Mouse (Mus musculus) forebrain, embryonic 12.5 days (tissue): ENCODE data around the gene Gm11992. TPM values are rescaled to one million over a fixed set of nuclear protein-coding genes. Genes with fewer than 3 reads are reported as not detected.

Source experiments
- ATAC-seq: fragments of 200-750 bp; cut with Nextera tagmentation; 2 replicates; pipeline ENCODE4 v1.8.0; 2017; ENCODE audit warnings: moderate TSS enrichment; ENCODE audit not compliant: low FRiP score
- H3K27ac ChIP-seq: fragments of 300-500 bp; sonication (generic); 2 replicates; pipeline ENCODE4 v1.5.1; 2016; ENCODE audit warnings: mild to moderate bottlenecking
- H3K27me3 ChIP-seq: fragments of 300-500 bp; sonication (generic); 2 replicates; pipeline ENCODE4 v1.6.1; 2016; ENCODE audit warnings: mild to moderate bottlenecking
- H3K36me3 ChIP-seq: fragments of 300-500 bp; sonication (generic); replicated peaks from 2 replicates; pipeline ENCODE4 v1.6.1; 2016; ENCODE audit warnings: mild to moderate bottlenecking
- H3K4me1 ChIP-seq: fragments of 300-500 bp; sonication (generic); 2 replicates; pipeline ENCODE4 v1.6.1; 2016
- H3K4me2 ChIP-seq: fragments of 300-500 bp; sonication (generic); 2 replicates; pipeline ENCODE4 v1.6.1; 2016; ENCODE audit warnings: mild to moderate bottlenecking, moderate library complexity
- H3K4me3 ChIP-seq: fragments of 300-500 bp; sonication (generic); replicated peaks from 2 replicates; pipeline ENCODE4 v1.5.1; 2016; ENCODE audit warnings: mild to moderate bottlenecking
- H3K9ac ChIP-seq: fragments of 300-500 bp; sonication (generic); 2 replicates; pipeline ENCODE4 v1.6.1; 2016; ENCODE audit warnings: mild to moderate bottlenecking
- H3K9me3 ChIP-seq: fragments of 300-500 bp; sonication (generic); 2 replicates; pipeline ENCODE4 v1.6.1; 2016
- WGBS: fragments of 180-500 bp; shearing (Covaris S2); methylation state at CpG from one replicate; pipeline ENCODE4 v1.1.7; 2016; 5-methylcytosine and 5-hydroxymethylcytosine counted together
- polyA plus RNA-seq: library from polyadenylated mRNA; unstranded; fragments of >200 nt; fragmentation: Nextera tagmentation; extraction: Ambion mirVana; gene quantifications from 2 replicates; pipeline ENCODE4 v1.2.1, GENCODE M21; 2016

Gene Gm11992
- polyA plus RNA-seq: 0.68 TPM in 2 replicates

- Histone ChIP-seq H3K4me2 (peak within 1 kb of the TSS; percentile 93), H3K9ac (peak within 1 kb of the TSS; percentile 42; the same call in 1 of the 2 replicates), H3K4me1 (peaks cover 6% of the 10 kb centered on the region), H3K4me3 (peak within 1 kb of the TSS; percentile 43), H3K27me3 (peaks cover 19% of the 10 kb centered on the region), H3K36me3 (no peaks in the 10 kb centered on the region), H3K9me3 (no peaks in the 10 kb centered on the region), H3K27ac (no peak within 1 kb of the TSS)
- 4% methylated on average over 21 of the region's 21 CpGs for WGBS
- ATAC-seq: peak; percentile 100
Observed at GRCm38 (mm10) chr11:9048011-9048702, at the start of gene Gm11992. Gene Gm11992, plus strand, starts transcription at chr11:9048594.

GRCm38 (mm10) chr11:9008761-9009160 is 39.6 kb upstream of the Gm11992 start:
- no peak for ATAC-seq
- no peak overlapping the region for H3K4me3 ChIP-seq
- H3K36me3 ChIP-seq: peaks cover 32% of the 10 kb centered on the region
- no peak overlapping the region for H3K9ac ChIP-seq
- H3K4me2 ChIP-seq: no peak overlapping the region
- WGBS: 96% methylated on average over 5 of the region's 5 CpGs
- no peak overlapping the region for H3K27ac ChIP-seq
- H3K4me1 ChIP-seq: peaks cover 17% of the 10 kb centered on the region
- H3K9me3 ChIP-seq: no peaks in the 10 kb centered on the region
- no peaks in the 10 kb centered on the region for H3K27me3 ChIP-seq

GRCm38 (mm10) chr11:9010416-9010815 is 38.0 kb upstream of the Gm11992 start:
- 0% methylated on average over 7 of the region's 7 CpGs for WGBS
- H3K9me3 ChIP-seq: no peaks in the 10 kb centered on the region

GRCm38 (mm10) chr11:9010853-9011339 is 37.5 kb upstream of the Gm11992 start, which contains the start of gene Hus1:
Gene Hus1, minus strand, starts transcription at chr11:9011191.
- H3K27me3 ChIP-seq: no peaks in the 10 kb centered on the region
- peak within 1 kb of the TSS; percentile 87 for H3K27ac ChIP-seq
- peak; percentile 95 for ATAC-seq
- under 1% methylated on average over 43 of the region's 43 CpGs for WGBS
- peaks cover 12% of the 10 kb centered on the region; the same call in 1 of the 2 replicates for H3K36me3 ChIP-seq
- no peaks in the 10 kb centered on the region for H3K9me3 ChIP-seq
- peak within 1 kb of the TSS; percentile 75 for H3K4me2 ChIP-seq
- H3K9ac ChIP-seq: peak within 1 kb of the TSS; percentile 80
- H3K4me3 ChIP-seq: peak within 1 kb of the TSS; percentile 68
- H3K4me1 ChIP-seq: peaks cover 17% of the 10 kb centered on the region

More at GRCm38 (mm10) chr11:9010416-9010815, 38.0 kb upstream of the Gm11992 start:
- H3K27me3 ChIP-seq: no peaks in the 10 kb centered on the region
- peak overlapping the region; percentile 87 for H3K27ac ChIP-seq
- peak; percentile 65 for ATAC-seq
- peak overlapping the region; percentile 80 for H3K9ac ChIP-seq
- peaks cover 17% of the 10 kb centered on the region for H3K4me1 ChIP-seq
- H3K36me3 ChIP-seq: peaks cover 15% of the 10 kb centered on the region
- peak overlapping the region; percentile 75 for H3K4me2 ChIP-seq
- H3K4me3 ChIP-seq: peak overlapping the region; percentile 68

GRCm38 (mm10) chr11:9011348-9011747 is 37.0 kb upstream of the Gm11992 start:
- peaks cover 17% of the 10 kb centered on the region for H3K4me1 ChIP-seq
- H3K36me3 ChIP-seq: peaks cover 9% of the 10 kb centered on the region; the same call in 1 of the 2 replicates
- peak overlapping the region; percentile 87; the same call in 1 of the 2 replicates for H3K27ac ChIP-seq
- 0% methylated on average over 3 of the region's 3 CpGs for WGBS
- H3K4me3 ChIP-seq: peak overlapping the region; percentile 68
- ATAC-seq: peak; percentile 57
- H3K9me3 ChIP-seq: no peaks in the 10 kb centered on the region
- peak overlapping the region; percentile 75 for H3K4me2 ChIP-seq
- peak overlapping the region; percentile 80 for H3K9ac ChIP-seq
- H3K27me3 ChIP-seq: no peaks in the 10 kb centered on the region

- WGBS: 87% methylated on average over 3 of the region's 3 CpGs
- no peak overlapping the region for H3K27ac ChIP-seq
Observed at GRCm38 (mm10) chr11:9014740-9015139, 33.7 kb upstream of the Gm11992 start.

GRCm38 (mm10) chr11:9018491-9019267 is 29.7 kb upstream of the Gm11992 start:
- no peak for ATAC-seq
- 82% methylated on average over 6 of the region's 6 CpGs for WGBS
- no peak overlapping the region for H3K4me3 ChIP-seq
- no peak overlapping the region for H3K9ac ChIP-seq
- no peaks in the 10 kb centered on the region for H3K9me3 ChIP-seq
- H3K4me1 ChIP-seq: no peaks in the 10 kb centered on the region
- H3K27me3 ChIP-seq: no peaks in the 10 kb centered on the region
- no peaks in the 10 kb centered on the region for H3K36me3 ChIP-seq
- H3K27ac ChIP-seq: no peak overlapping the region
- no peak overlapping the region for H3K4me2 ChIP-seq

More at GRCm38 (mm10) chr11:9014740-9015139, 33.7 kb upstream of the Gm11992 start:
- Histone ChIP-seq H3K4me2 (no peak overlapping the region), H3K36me3 (no peaks in the 10 kb centered on the region), H3K9ac (no peak overlapping the region), H3K27me3 (no peaks in the 10 kb centered on the region), H3K4me1 (peaks cover 7% of the 10 kb centered on the region), H3K4me3 (no peak overlapping the region), H3K9me3 (no peaks in the 10 kb centered on the region)
- ATAC-seq: no peak

GRCm38 (mm10) chr11:9020207-9020606 is 28.2 kb upstream of the Gm11992 start:
- Histone ChIP-seq H3K9ac (no peak overlapping the region), H3K27me3 (no peaks in the 10 kb centered on the region), H3K9me3 (no peaks in the 10 kb centered on the region), H3K27ac (no peak overlapping the region), H3K4me3 (no peak overlapping the region), H3K36me3 (no peaks in the 10 kb centered on the region), H3K4me1 (no peaks in the 10 kb centered on the region), H3K4me2 (no peak overlapping the region)
- WGBS: 94% methylated on average over 5 of the region's 5 CpGs
- no peak for ATAC-seq

- Histone ChIP-seq H3K27ac (no peak overlapping the region), H3K4me1 (no peaks in the 10 kb centered on the region), H3K4me3 (no peak overlapping the region), H3K27me3 (no peaks in the 10 kb centered on the region), H3K4me2 (no peak overlapping the region), H3K9ac (no peak overlapping the region), H3K36me3 (no peaks in the 10 kb centered on the region), H3K9me3 (no peaks in the 10 kb centered on the region)
- 80% methylated on average over 7 of the region's 7 CpGs for WGBS
- no peak for ATAC-seq
Observed at GRCm38 (mm10) chr11:9024782-9025181, 23.6 kb upstream of the Gm11992 start.

GRCm38 (mm10) chr11:9025211-9025610 is 23.2 kb upstream of the Gm11992 start:
- no peak overlapping the region for H3K4me2 ChIP-seq
- no peaks in the 10 kb centered on the region for H3K27me3 ChIP-seq
- H3K9me3 ChIP-seq: no peaks in the 10 kb centered on the region
- no peak overlapping the region for H3K27ac ChIP-seq
- no peak overlapping the region for H3K9ac ChIP-seq
- ATAC-seq: no peak
- H3K36me3 ChIP-seq: no peaks in the 10 kb centered on the region
- WGBS: 85% methylated on average over 3 of the region's 3 CpGs
- H3K4me1 ChIP-seq: no peaks in the 10 kb centered on the region
- H3K4me3 ChIP-seq: no peak overlapping the region

GRCm38 (mm10) chr11:9031530-9031929 is 16.9 kb upstream of the Gm11992 start:
- H3K4me3 ChIP-seq: no peak overlapping the region
- no peaks in the 10 kb centered on the region for H3K4me1 ChIP-seq
- H3K4me2 ChIP-seq: no peak overlapping the region
- H3K9me3 ChIP-seq: no peaks in the 10 kb centered on the region
- no peaks in the 10 kb centered on the region for H3K27me3 ChIP-seq
- no peak for ATAC-seq
- WGBS: 86% methylated on average over 2 of the region's 2 CpGs
- H3K36me3 ChIP-seq: no peaks in the 10 kb centered on the region
- H3K9ac ChIP-seq: no peak overlapping the region
- H3K27ac ChIP-seq: no peak overlapping the region

- Histone ChIP-seq H3K9me3 (no peaks in the 10 kb centered on the region), H3K9ac (no peak overlapping the region), H3K27me3 (peaks cover 19% of the 10 kb centered on the region), H3K4me1 (peaks cover 6% of the 10 kb centered on the region), H3K4me2 (no peak overlapping the region), H3K27ac (no peak overlapping the region), H3K4me3 (no peak overlapping the region), H3K36me3 (no peaks in the 10 kb centered on the region)
- no peak for ATAC-seq
- WGBS: 85% methylated on average over 2 of the region's 2 CpGs
Observed at GRCm38 (mm10) chr11:9046546-9046945, 1.8 kb upstream of the Gm11992 start.
